Mouse (Mus musculus): ENCODE data around the gene Shisa6.

- no peak for TF ChIP-seq POLR2A (IDR thresholded peaks at IDR 0.05; ENCODE audit: insufficient read depth, low read length)
- TF ChIP-seq CTCF (IDR thresholded peaks at IDR 0.05; ENCODE audit: low read depth, low read length) = no peak
- no peak for TF ChIP-seq EP300 (IDR thresholded peaks at IDR 0.05; ENCODE audit: insufficient read depth, low read depth, low read length)
These were observed 8.5 kb upstream of the Shisa6 start for GRCm38 (mm10) chr11:66534291-66534690.
